In the genomic region with DNA sequence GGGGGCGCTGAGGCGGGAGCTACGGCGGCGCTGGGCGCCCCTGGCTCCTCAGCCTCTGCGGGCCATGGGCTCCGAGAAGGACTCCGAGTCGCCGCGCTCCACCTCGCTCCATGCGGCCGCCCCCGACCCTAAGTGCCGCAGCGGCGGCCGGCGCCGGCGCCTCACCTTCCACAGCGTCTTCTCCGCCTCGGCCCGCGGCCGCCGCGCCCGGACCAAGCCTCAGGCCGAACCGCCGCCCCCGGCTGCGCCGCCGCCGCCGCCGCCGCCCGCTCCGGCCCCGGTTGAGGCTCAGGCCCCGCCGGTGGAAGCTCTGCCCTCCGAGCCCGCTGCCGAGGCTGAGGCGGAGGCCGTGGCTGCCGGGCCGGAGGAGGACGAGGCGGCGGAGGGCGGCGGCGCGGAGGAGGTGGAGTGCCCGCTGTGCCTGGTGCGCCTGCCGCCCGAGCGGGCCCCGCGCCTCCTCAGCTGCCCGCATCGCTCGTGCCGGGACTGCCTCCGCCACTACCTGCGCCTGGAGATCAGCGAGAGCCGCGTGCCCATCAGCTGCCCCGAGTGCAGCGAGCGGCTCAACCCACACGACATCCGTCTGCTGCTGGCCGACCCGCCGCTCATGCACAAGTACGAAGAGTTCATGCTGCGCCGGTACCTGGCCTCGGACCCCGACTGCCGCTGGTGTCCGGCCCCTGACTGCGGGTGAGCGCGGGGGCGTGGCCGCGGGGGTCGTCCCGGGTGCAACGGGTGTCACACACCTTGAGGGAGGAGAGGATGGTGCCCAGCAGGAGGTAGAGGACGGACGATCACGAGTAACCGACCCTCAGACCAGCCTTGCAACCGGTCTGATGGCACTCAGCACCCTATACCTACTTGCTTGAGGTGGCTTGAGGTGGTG, we compare ENCODE assay signal across 8 mouse cellular contexts. TPM values are rescaled to one million over a fixed set of nuclear protein-coding genes. Genes with fewer than 3 reads are reported as not detected.
A peak's percentile ranks its signal among the peaks of the same experiment; 100 is the strongest.
DNase-seq lines count a peak whose midpoint lies in the region; ATAC-seq and TF ChIP-seq lines count a peak whose summit lies in the region.

A gene (plus strand): TSS at position 65 of the 886 bp plus-strand sequence.

- peak within 1 kb of the TSS; percentile 96 for H3K9ac ChIP-seq in embryonic facial prominence, embryonic 12.5 days
- H3K9ac ChIP-seq in liver, embryonic 11.5 days (ENCODE audit: low read depth, low read length): peak within 1 kb of the TSS; percentile 91
- H3K9ac ChIP-seq in stomach, embryonic 16.5 days (ENCODE audit: low read length): peak within 1 kb of the TSS; percentile 96

- WGBS in embryonic facial prominence, embryonic 12.5 days: under 1% methylated on average over 74 of the region's 107 CpGs
- under 1% methylated on average over 102 of the region's 107 CpGs for WGBS in kidney, adult 2 months
- WGBS in liver, embryonic 11.5 days: under 1% methylated on average over 85 of the region's 107 CpGs
- WGBS in stomach, embryonic 16.5 days: under 1% methylated on average over 89 of the region's 107 CpGs

- H3K4me1 ChIP-seq in embryonic facial prominence, embryonic 12.5 days: peaks cover 11% of the 10 kb centered on the region
- peaks cover 13% of the 10 kb centered on the region; the same call in 1 of the 2 replicates for H3K4me1 ChIP-seq in kidney, adult 2 months (ENCODE audit: control insufficient read depth, insufficient read depth, low read length)
- H3K4me1 ChIP-seq in liver, embryonic 11.5 days (replicated peaks; ENCODE audit: control insufficient read depth, insufficient read depth, low read length): peaks cover 18% of the 10 kb centered on the region
- peaks cover 9% of the 10 kb centered on the region for H3K4me1 ChIP-seq in stomach, embryonic 16.5 days (ENCODE audit: control insufficient read depth, insufficient read depth, low read length)

- peak; percentile 49 for ATAC-seq in embryonic facial prominence, embryonic 12.5 days (ENCODE audit: insufficient number of reproducible peaks, insufficient read depth, low FRiP score, low TSS enrichment)
- peak; percentile 72 for ATAC-seq in liver, embryonic 11.5 days (replicated peaks; ENCODE audit: low FRiP score)
- peak; percentile 19; the same call in 1 of the 2 replicates for ATAC-seq in monocyte, adult 5-6 weeks (replicated peaks; ENCODE audit: insufficient number of reproducible peaks, low FRiP score, low TSS enrichment, poor library complexity, severe bottlenecking)
- ATAC-seq in stomach, embryonic 16.5 days (ENCODE audit: insufficient read depth, low FRiP score): peak; percentile 48

- DNase-seq in 416B (ENCODE audit: low read depth): peak; percentile 31
- DNase-seq in adrenal gland, adult 2 months: peak; percentile 76
- DNase-seq in heart, adult 8-10 months (ENCODE audit: low spot score): no peak
- DNase-seq in kidney, adult 2 months: peak; percentile 45
- peak; percentile 73 for DNase-seq in liver, embryonic 11.5 days (ENCODE audit: low spot score)

- peak within 1 kb of the TSS; percentile 92 for H3K27ac ChIP-seq in embryonic facial prominence, embryonic 12.5 days
- H3K27ac ChIP-seq in kidney, adult 2 months (ENCODE audit: insufficient read depth, low read depth, low read length): peak within 1 kb of the TSS; percentile 61
- H3K27ac ChIP-seq in liver, embryonic 11.5 days (ENCODE audit: low read depth, low read length): peak within 1 kb of the TSS; percentile 89
- peak within 1 kb of the TSS; percentile 80 for H3K27ac ChIP-seq in stomach, embryonic 16.5 days (ENCODE audit: low read length)

- peak within 1 kb of the TSS; percentile 91 for H3K4me2 ChIP-seq in embryonic facial prominence, embryonic 12.5 days (replicated peaks)
- H3K4me2 ChIP-seq in liver, embryonic 11.5 days: peak within 1 kb of the TSS; percentile 100
- H3K4me2 ChIP-seq in stomach, embryonic 16.5 days (ENCODE audit: low read depth, low read length): peak within 1 kb of the TSS; percentile 99

- H3K4me3 ChIP-seq in embryonic facial prominence, embryonic 12.5 days: peak within 1 kb of the TSS; percentile 69
- peak within 1 kb of the TSS; percentile 86 for H3K4me3 ChIP-seq in kidney, adult 2 months (ENCODE audit: insufficient read depth, low read depth, low read length)
- H3K4me3 ChIP-seq in liver, embryonic 11.5 days (ENCODE audit: low read depth, low read length): peak within 1 kb of the TSS; percentile 90
- peak within 1 kb of the TSS; percentile 70 for H3K4me3 ChIP-seq in stomach, embryonic 16.5 days (replicated peaks; ENCODE audit: low read length)

- no peaks in the 10 kb centered on the region for H3K9me3 ChIP-seq in embryonic facial prominence, embryonic 12.5 days
- no peaks in the 10 kb centered on the region for H3K9me3 ChIP-seq in liver, embryonic 11.5 days (ENCODE audit: control insufficient read depth, low read length)
- no peaks in the 10 kb centered on the region for H3K9me3 ChIP-seq in stomach, embryonic 16.5 days (replicated peaks; ENCODE audit: control insufficient read depth, low read length)

- no peak for TF ChIP-seq CTCF in kidney, adult 2 months (conservative IDR thresholded peaks at IDR 0.05; ENCODE audit: insufficient read depth, insufficient read length, low read depth, low read length)

- H3K36me3 ChIP-seq in embryonic facial prominence, embryonic 12.5 days: no peaks in the 10 kb centered on the region
- no peaks in the 10 kb centered on the region for H3K36me3 ChIP-seq in kidney, adult 2 months (ENCODE audit: control insufficient read depth, insufficient read depth, low read length)
- H3K36me3 ChIP-seq in liver, embryonic 11.5 days (ENCODE audit: control insufficient read depth, insufficient read depth, low read length): no peaks in the 10 kb centered on the region
- H3K36me3 ChIP-seq in stomach, embryonic 16.5 days (ENCODE audit: control insufficient read depth, insufficient read depth, low read length): no peaks in the 10 kb centered on the region

- TF ChIP-seq POLR2A in kidney, adult 2 months (IDR thresholded peaks at IDR 0.05; ENCODE audit: low read depth, low read length): no peak

- H3K27me3 ChIP-seq in embryonic facial prominence, embryonic 12.5 days: no peaks in the 10 kb centered on the region
- no peaks in the 10 kb centered on the region for H3K27me3 ChIP-seq in kidney, adult 2 months (replicated peaks; ENCODE audit: control insufficient read depth, insufficient read depth, low read length)
- H3K27me3 ChIP-seq in liver, embryonic 11.5 days (replicated peaks; ENCODE audit: control insufficient read depth, insufficient read depth, low read length): no peaks in the 10 kb centered on the region
- no peaks in the 10 kb centered on the region for H3K27me3 ChIP-seq in stomach, embryonic 16.5 days (ENCODE audit: control insufficient read depth, insufficient read depth, low read length)

RNA-seq across cellular contexts. Expression of the gene that starts here (rescaled TPM):
- total RNA-seq in adrenal gland, adult 2 months (2021): 10 to 100 TPM; 33.4 to 39.6 TPM
- 69.1 and 74.7 TPM in 2 replicates for polyA plus RNA-seq in adrenal gland, adult 2 months (2012; rRNA removed)
- polyA plus RNA-seq in embryonic facial prominence, embryonic 12.5 days (2016; fragmentation: Nextera tagmentation; extraction: Ambion mirVana): 10.9 and 11.3 TPM in 2 replicates
- 10 to 100 TPM; 26.0 to 30.0 (median 27.7) TPM for total RNA-seq in heart, adult 8-10 months (2022)
- 28.2 and 30.6 TPM in 2 replicates for polyA plus RNA-seq in kidney, adult 2 months (2012; rRNA removed)
- 6.7 and 7.2 TPM in 2 replicates for polyA plus RNA-seq in liver, embryonic 11.5 days (2014; fragmentation: Nextera tagmentation; extraction: Ambion mirVana)
- 223 to 304 TPM (median 264 TPM) in 3 replicates for total RNA-seq in monocyte, adult 5-6 weeks (2017)
- polyA plus RNA-seq in stomach, embryonic 16.5 days (2015; fragmentation: Nextera tagmentation; extraction: Ambion mirVana): 7.1 and 7.2 TPM in 2 replicates

Comparison
In these comparisons a context has a peak if more than half of its experiments do, and no peak if none do; other contexts are left out.
1. ATAC-seq: peak in every context shown above with its lines; median percentile 72 in liver, embryonic 11.5 days; 49 in embryonic facial prominence, embryonic 12.5 days; 48 in stomach, embryonic 16.5 days; 19 in monocyte, adult 5-6 weeks.